Mouse (Mus musculus) forebrain, embryonic 16.5 days (tissue): ENCODE results near the gene Plekhg5. TPM values are rescaled to one million over a fixed set of nuclear protein-coding genes. Genes with fewer than 3 reads are reported as not detected.

ENCODE experiments used
- ATAC-seq: fragments of 200-750 bp; cut with Nextera tagmentation; 2 replicates; pipeline ENCODE4 v1.8.0; 2017; ENCODE audit warnings: mild to moderate bottlenecking, moderate library complexity
- H3K27ac ChIP-seq: fragments of 300-500 bp; sonication (generic); 2 replicates; pipeline ENCODE4 v1.5.1; 2014; ENCODE audit warnings: low read length, control low read depth
- H3K27me3 ChIP-seq: fragments of 300-500 bp; sonication (generic); replicated peaks from 2 replicates; pipeline ENCODE4 v1.6.1; 2014; ENCODE audit warnings: low read length; ENCODE audit not compliant: control insufficient read depth, insufficient read depth
- H3K36me3 ChIP-seq: fragments of 300-500 bp; sonication (generic); 2 replicates; pipeline ENCODE4 v1.6.1; 2014; ENCODE audit not compliant: control insufficient read depth, insufficient read depth
- H3K4me1 ChIP-seq: fragments of 300-500 bp; sonication (generic); replicated peaks from 2 replicates; pipeline ENCODE4 v1.6.1; 2014; ENCODE audit warnings: low read length; ENCODE audit not compliant: control insufficient read depth, insufficient read depth
- H3K4me2 ChIP-seq: fragments of 300-500 bp; sonication (generic); 2 replicates; pipeline ENCODE4 v1.6.1; 2014; ENCODE audit warnings: mild to moderate bottlenecking, low read length, control low read depth
- H3K4me3 ChIP-seq: fragments of 300-500 bp; sonication (generic); replicated peaks from 2 replicates; pipeline ENCODE4 v1.5.1; 2014; ENCODE audit warnings: mild to moderate bottlenecking, low read length, control low read depth
- H3K9ac ChIP-seq: fragments of 300-500 bp; sonication (generic); replicated peaks from 2 replicates; pipeline ENCODE4 v1.6.1; 2014; ENCODE audit warnings: low read depth, low read length, control low read depth
- H3K9me3 ChIP-seq: fragments of 300-500 bp; sonication (generic); 2 replicates; pipeline ENCODE4 v1.6.1; 2016; ENCODE audit warnings: low read length; ENCODE audit not compliant: control insufficient read depth
- WGBS: fragments of 180-500 bp; shearing (Covaris S2); extraction: QIAGEN DNeasy Blood & Tissue Kit; methylation state at CpG from one replicate; pipeline ENCODE4 v1.1.7; 2014; 5-methylcytosine and 5-hydroxymethylcytosine counted together
- polyA plus RNA-seq: library from polyadenylated mRNA; unstranded; fragments of >200 nt; fragmentation: Nextera tagmentation; extraction: Ambion mirVana; gene quantifications from 2 replicates; pipeline ENCODE4 v1.2.1, GENCODE M21; 2015

The Plekhg5 gene
- polyA plus RNA-seq, 1 experiment from 2014 or later: 13.2 TPM

GRCm38 (mm10) chr4:152079261-152079660 lies 7.0 kb downstream of the Plekhg5 start:
- Histone ChIP-seq H3K4me1 (no peaks in the 10 kb centered on the region), H3K4me3 (no peak overlapping the region), H3K27me3 (no peaks in the 10 kb centered on the region), H3K9ac (no peak overlapping the region), H3K9me3 (no peaks in the 10 kb centered on the region), H3K4me2 (no peak overlapping the region), H3K27ac (no peak overlapping the region), H3K36me3 (no peaks in the 10 kb centered on the region)
- 86% methylated on average over 3 of the region's 3 CpGs for WGBS
- ATAC-seq: no peak

- WGBS: 75% methylated on average over 7 of the region's 7 CpGs
Observed at GRCm38 (mm10) chr4:152079931-152080330, 7.6 kb downstream of the Plekhg5 start.

GRCm38 (mm10) chr4:152083611-152084220 lies 11.4 kb downstream of the Plekhg5 start:
- Histone ChIP-seq H3K4me1 (peaks cover 22% of the 10 kb centered on the region), H3K27me3 (no peaks in the 10 kb centered on the region), H3K4me3 (no peak overlapping the region), H3K9ac (no peak overlapping the region), H3K4me2 (no peak overlapping the region), H3K27ac (no peak overlapping the region), H3K36me3 (no peaks in the 10 kb centered on the region), H3K9me3 (no peaks in the 10 kb centered on the region)
- ATAC-seq: no peak
- WGBS: 50% methylated on average over 7 of the region's 7 CpGs

More at GRCm38 (mm10) chr4:152079931-152080330, 7.6 kb downstream of the Plekhg5 start:
- Histone ChIP-seq H3K27ac (no peak overlapping the region), H3K4me2 (no peak overlapping the region), H3K9me3 (no peaks in the 10 kb centered on the region), H3K36me3 (no peaks in the 10 kb centered on the region), H3K27me3 (no peaks in the 10 kb centered on the region), H3K4me1 (no peaks in the 10 kb centered on the region), H3K4me3 (no peak overlapping the region), H3K9ac (no peak overlapping the region)
- ATAC-seq: no peak

GRCm38 (mm10) chr4:152084616-152085015 lies 12.3 kb downstream of the Plekhg5 start:
- Histone ChIP-seq H3K4me1 (peaks cover 25% of the 10 kb centered on the region), H3K36me3 (no peaks in the 10 kb centered on the region), H3K9ac (no peak overlapping the region), H3K4me3 (no peak overlapping the region), H3K27ac (no peak overlapping the region), H3K27me3 (no peaks in the 10 kb centered on the region), H3K9me3 (no peaks in the 10 kb centered on the region), H3K4me2 (no peak overlapping the region)
- 94% methylated on average over 7 of the region's 7 CpGs for WGBS
- no peak for ATAC-seq

- Histone ChIP-seq H3K27ac (no peak overlapping the region), H3K9ac (peak overlapping the region; percentile 83), H3K4me1 (peaks cover 25% of the 10 kb centered on the region), H3K27me3 (no peaks in the 10 kb centered on the region), H3K4me2 (peak overlapping the region; percentile 89), H3K9me3 (no peaks in the 10 kb centered on the region), H3K36me3 (no peaks in the 10 kb centered on the region), H3K4me3 (peak overlapping the region; percentile 78)
- peak; percentile 70 for ATAC-seq
- under 1% methylated on average over 48 of the region's 92 CpGs for WGBS
Observed at GRCm38 (mm10) chr4:152086505-152087210, 14.4 kb downstream of the Plekhg5 start.

- 6% methylated on average over 12 of the region's 12 CpGs for WGBS
- Histone ChIP-seq H3K9me3 (no peaks in the 10 kb centered on the region), H3K4me1 (peaks cover 25% of the 10 kb centered on the region), H3K4me2 (peak overlapping the region; percentile 89), H3K9ac (peak overlapping the region; percentile 83), H3K27me3 (no peaks in the 10 kb centered on the region), H3K36me3 (no peaks in the 10 kb centered on the region), H3K27ac (no peak overlapping the region), H3K4me3 (peak overlapping the region; percentile 78)
- ATAC-seq: 0 out of 2 replicates have a peak, but pooled peaks have one; percentile 6
Observed at GRCm38 (mm10) chr4:152087211-152088081, 15.1 kb downstream of the Plekhg5 start.

GRCm38 (mm10) chr4:152088133-152088532 lies 15.8 kb downstream of the Plekhg5 start:
- peaks cover 28% of the 10 kb centered on the region for H3K4me1 ChIP-seq
- no peak overlapping the region for H3K9ac ChIP-seq
- no peaks in the 10 kb centered on the region for H3K27me3 ChIP-seq
- H3K4me3 ChIP-seq: no peak overlapping the region
- WGBS: 19% methylated on average over 4 of the region's 4 CpGs
- H3K4me2 ChIP-seq: peak overlapping the region; percentile 89
- ATAC-seq: 0 out of 2 replicates have a peak, but pooled peaks have one; percentile 23
- no peak overlapping the region for H3K27ac ChIP-seq
- H3K9me3 ChIP-seq: no peaks in the 10 kb centered on the region
- H3K36me3 ChIP-seq: no peaks in the 10 kb centered on the region

GRCm38 (mm10) chr4:152088556-152089120 lies 16.3 kb downstream of the Plekhg5 start:
- ATAC-seq: peak; percentile 48
- H3K9me3 ChIP-seq: no peaks in the 10 kb centered on the region

GRCm38 (mm10) chr4:152090191-152090590 lies 17.9 kb downstream of the Plekhg5 start:
- no peaks in the 10 kb centered on the region for H3K36me3 ChIP-seq
- no peaks in the 10 kb centered on the region for H3K27me3 ChIP-seq
- no peak overlapping the region for H3K4me3 ChIP-seq
- no peak for ATAC-seq
- H3K4me2 ChIP-seq: no peak overlapping the region
- no peak overlapping the region for H3K27ac ChIP-seq
- H3K9ac ChIP-seq: no peak overlapping the region
- WGBS: 76% methylated on average over 9 of the region's 9 CpGs
- peaks cover 28% of the 10 kb centered on the region for H3K4me1 ChIP-seq
- H3K9me3 ChIP-seq: no peaks in the 10 kb centered on the region

More at GRCm38 (mm10) chr4:152088556-152089120, 16.3 kb downstream of the Plekhg5 start:
- peaks cover 28% of the 10 kb centered on the region for H3K4me1 ChIP-seq
- no peak overlapping the region for H3K27ac ChIP-seq
- no peak overlapping the region for H3K9ac ChIP-seq
- WGBS: 24% methylated on average over 8 of the region's 8 CpGs
- no peaks in the 10 kb centered on the region for H3K36me3 ChIP-seq
- no peak overlapping the region for H3K4me2 ChIP-seq
- H3K4me3 ChIP-seq: no peak overlapping the region
- H3K27me3 ChIP-seq: no peaks in the 10 kb centered on the region
